ENCODE assay signal across 10 mouse cellular contexts in the genomic region with DNA sequence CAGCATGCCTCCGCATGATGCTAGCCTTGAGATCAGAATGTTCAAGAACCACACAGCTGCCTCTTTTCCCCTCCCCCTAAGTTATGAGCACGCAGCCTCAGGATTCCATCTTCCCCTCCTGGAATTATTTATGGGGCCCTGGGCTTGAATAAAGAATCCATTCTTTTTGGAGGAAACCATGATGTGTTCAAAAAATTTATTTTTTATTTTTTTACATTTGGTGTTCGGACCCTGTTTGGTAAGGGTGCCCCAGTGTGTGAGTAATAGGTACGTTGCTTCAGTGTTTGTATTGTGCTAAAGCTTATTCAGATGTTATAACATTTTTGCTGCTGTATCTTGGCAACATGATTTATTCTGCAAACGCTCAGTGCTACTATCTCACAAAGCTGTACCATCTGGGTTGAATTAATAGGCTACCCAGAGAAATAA.
DNase-seq lines count a peak whose midpoint lies in the region; ATAC-seq and TF ChIP-seq lines count a peak whose summit lies in the region.
"Had no signal": no experiment of that assay in that cellular context is flagged by ENCODE, and none has a peak within 500 bp of the region (broad histone marks: within the 10 kb centered on the region; RNA-seq: fewer than 3 reads in every experiment).

No protein-coding gene starts in this region.

- no peak for TF ChIP-seq CTCF in olfactory bulb, adult 2 months (IDR thresholded peaks at IDR 0.05; ENCODE audit: insufficient read depth, low read depth, low read length)

- H3K4me3 ChIP-seq in heart, embryonic 15.5 days = no peak overlapping the region
- no peak overlapping the region for H3K4me3 ChIP-seq in forebrain, embryonic 13.5 days
- H3K4me3 ChIP-seq in limb, embryonic 12.5 days (replicated peaks) = no peak overlapping the region
- H3K4me3 ChIP-seq in olfactory bulb, adult 2 months (ENCODE audit: insufficient read depth, low read depth, low read length) = no peak overlapping the region

- H3K9ac ChIP-seq in heart, embryonic 15.5 days = no peak overlapping the region
- H3K9ac ChIP-seq in forebrain, embryonic 13.5 days = no peak overlapping the region
- no peak overlapping the region for H3K9ac ChIP-seq in limb, embryonic 12.5 days (replicated peaks)

- H3K9me3 ChIP-seq in heart, embryonic 15.5 days (replicated peaks) = no peaks in the 10 kb centered on the region
- H3K9me3 ChIP-seq in forebrain, embryonic 13.5 days (replicated peaks) = no peaks in the 10 kb centered on the region
- H3K9me3 ChIP-seq in limb, embryonic 12.5 days = no peaks in the 10 kb centered on the region

- H3K4me1 ChIP-seq in heart, embryonic 15.5 days (replicated peaks) = peaks cover 11% of the 10 kb centered on the region
- peaks cover 62% of the 10 kb centered on the region for H3K4me1 ChIP-seq in forebrain, embryonic 13.5 days
- peaks cover 26% of the 10 kb centered on the region for H3K4me1 ChIP-seq in limb, embryonic 12.5 days (replicated peaks)
- peaks cover 16% of the 10 kb centered on the region for H3K4me1 ChIP-seq in olfactory bulb, adult 2 months (ENCODE audit: control insufficient read depth, insufficient read depth, low read length)

- no peak for ATAC-seq in heart, embryonic 15.5 days (replicated peaks; ENCODE audit: insufficient number of reproducible peaks, insufficient read depth, low FRiP score, low read depth)
- peak; percentile 83 for ATAC-seq in forebrain, embryonic 13.5 days
- ATAC-seq in limb, embryonic 12.5 days (ENCODE audit: insufficient number of reproducible peaks, insufficient read depth, low FRiP score, low TSS enrichment, low read depth) = 0 out of 2 replicates have a peak, but pooled peaks have one; percentile 47
- ATAC-seq: inflammation-experienced regulatory T-cells, adult 6 months had no signal

- 0 out of 2 replicates have a peak overlapping the region, but pooled peaks have one; percentile 62 for H3K4me2 ChIP-seq in heart, embryonic 15.5 days
- H3K4me2 ChIP-seq in forebrain, embryonic 13.5 days = peak overlapping the region; percentile 55; the same call in 1 of the 2 replicates
- peak overlapping the region; percentile 53 for H3K4me2 ChIP-seq in limb, embryonic 12.5 days

- TF ChIP-seq POLR2A in olfactory bulb, adult 2 months (IDR thresholded peaks at IDR 0.05; ENCODE audit: insufficient read depth, low read depth, low read length) = no peak

- 73% methylated on average over 5 of the region's 5 CpGs for WGBS in heart, embryonic 15.5 days
- WGBS in forebrain, embryonic 13.5 days = 6% methylated on average over 5 of the region's 5 CpGs
- 36% methylated on average over 5 of the region's 5 CpGs for WGBS in limb, embryonic 12.5 days
- 26% methylated on average over 5 of the region's 5 CpGs for WGBS in olfactory bulb, adult 2 months

- no peaks in the 10 kb centered on the region for H3K36me3 ChIP-seq in heart, embryonic 15.5 days
- H3K36me3 ChIP-seq in forebrain, embryonic 13.5 days (ENCODE audit: poor library complexity, severe bottlenecking) = no peaks in the 10 kb centered on the region
- H3K36me3 ChIP-seq in limb, embryonic 12.5 days = no peaks in the 10 kb centered on the region

- H3K27me3 ChIP-seq in heart, embryonic 15.5 days = no peaks in the 10 kb centered on the region
- no peaks in the 10 kb centered on the region for H3K27me3 ChIP-seq in forebrain, embryonic 13.5 days
- no peaks in the 10 kb centered on the region; the same call in 1 of the 2 replicates for H3K27me3 ChIP-seq in limb, embryonic 12.5 days

- H3K27ac ChIP-seq in heart, embryonic 15.5 days = no peak overlapping the region
- H3K27ac ChIP-seq in forebrain, embryonic 13.5 days = peak overlapping the region; percentile 95
- peak overlapping the region; percentile 62; the same call in 1 of the 2 replicates for H3K27ac ChIP-seq in limb, embryonic 12.5 days
- 0 out of 2 replicates have a peak overlapping the region, but pooled peaks have one; percentile 10 for H3K27ac ChIP-seq in olfactory bulb, adult 2 months (ENCODE audit: insufficient read depth, low read depth, low read length)

- DNase-seq in heart, postnatal 25 days (ENCODE audit: low spot score) = no peak
- DNase-seq in adrenal gland, postnatal 14 days = no peak
- DNase-seq in lung, postnatal 25 days (ENCODE audit: low spot score) = no peak
- no peak for DNase-seq in right cerebral cortex, adult 2 months (ENCODE audit: low spot score in 2 of 2)
- DNase-seq: gastrocnemius, postnatal 36 days had no signal

- intact Hi-C loops in heart, postnatal 25 days (cut with DNase I) = no loop called here
